Mouse (Mus musculus): ENCODE results near the gene Olfr807.

Olfr807 gene

DNA sequence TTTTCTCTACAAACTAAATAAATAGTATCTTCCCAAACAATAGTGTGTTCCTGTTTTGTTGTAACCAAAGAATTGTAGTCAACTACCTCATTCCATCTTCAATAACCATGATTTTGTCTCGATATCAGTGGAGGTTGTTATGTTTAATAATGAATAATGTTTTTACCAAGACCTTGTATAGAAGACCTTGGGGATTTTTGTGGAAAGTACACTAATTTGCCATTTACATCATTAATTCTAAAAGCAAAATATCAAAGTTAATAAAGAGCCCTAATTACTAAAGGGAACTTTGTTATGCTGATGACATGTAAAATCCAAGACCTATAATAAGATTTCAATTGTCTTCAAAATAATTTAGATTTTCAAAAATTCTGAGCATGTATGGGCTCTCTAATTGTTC, at the start of gene Olfr807:
Gene Olfr807, minus strand, starts transcription at position 101 of the 400 bp plus-strand sequence.
- DNase-seq = no peak

DNA sequence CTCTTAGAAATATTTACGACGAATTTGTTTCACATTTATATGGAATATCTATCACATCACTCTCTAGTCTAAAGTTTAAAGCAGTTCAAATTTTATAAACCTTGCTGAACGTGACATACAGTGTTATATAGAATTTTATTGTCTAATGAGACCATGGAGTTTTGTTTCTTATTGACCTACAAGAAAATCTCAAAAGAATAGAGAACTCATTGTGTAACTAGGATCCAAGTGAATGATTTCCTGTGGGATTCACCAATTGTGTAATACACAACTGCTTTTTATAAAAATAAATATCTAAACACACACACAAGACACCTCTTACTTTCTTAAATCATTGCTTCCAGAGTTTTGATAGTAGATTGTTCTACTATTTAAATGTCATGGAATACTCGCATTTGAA, 46.7 kb upstream of the Olfr807 start, which contains the start of gene Olfr811:
Gene Olfr811, minus strand, starts transcription at position 101 of the 400 bp plus-strand sequence.
- DNase-seq = no peak

DNA sequence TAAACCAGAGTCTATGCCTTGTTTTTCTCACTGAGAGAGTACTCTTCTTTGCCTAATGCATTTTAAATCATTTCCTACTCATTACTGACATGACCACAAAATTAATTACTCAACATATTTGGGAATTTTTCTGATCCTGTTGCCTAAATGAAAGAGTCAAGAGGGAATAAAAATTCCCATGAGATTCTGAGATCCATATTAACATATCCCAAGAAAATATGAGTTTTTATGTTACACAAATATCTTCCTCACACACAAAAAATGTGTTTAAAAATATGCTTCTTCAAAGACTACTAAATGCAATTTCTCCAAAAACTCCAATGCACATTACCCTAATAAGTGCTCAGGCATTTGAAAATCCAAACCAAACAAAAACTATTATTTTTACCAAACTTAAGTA, 37.2 kb upstream of the Olfr807 start, which contains the start of gene Olfr810:
Gene Olfr810, minus strand, starts transcription at position 101 of the 400 bp plus-strand sequence.
- no peak for DNase-seq

DNA sequence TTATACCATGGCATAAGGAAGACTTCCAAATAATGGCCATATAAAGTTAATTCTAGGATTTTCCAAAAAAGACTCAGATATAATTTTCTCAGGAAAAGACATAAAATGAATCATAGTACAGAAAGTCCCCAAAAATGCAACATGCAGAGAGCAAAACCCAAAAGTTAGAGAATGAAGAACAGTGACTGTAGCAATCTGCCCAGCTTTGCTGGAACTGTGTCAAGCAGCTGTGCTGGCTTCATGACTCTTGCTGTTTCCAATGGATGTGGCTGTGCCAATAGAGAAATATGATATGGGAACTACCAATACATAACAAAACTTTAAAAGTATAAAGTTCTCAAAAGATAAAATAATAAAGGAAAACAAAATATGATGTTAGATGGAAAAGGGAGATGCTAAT, 20.5 kb upstream of the Olfr807 start:
- no peak for DNase-seq

DNA sequence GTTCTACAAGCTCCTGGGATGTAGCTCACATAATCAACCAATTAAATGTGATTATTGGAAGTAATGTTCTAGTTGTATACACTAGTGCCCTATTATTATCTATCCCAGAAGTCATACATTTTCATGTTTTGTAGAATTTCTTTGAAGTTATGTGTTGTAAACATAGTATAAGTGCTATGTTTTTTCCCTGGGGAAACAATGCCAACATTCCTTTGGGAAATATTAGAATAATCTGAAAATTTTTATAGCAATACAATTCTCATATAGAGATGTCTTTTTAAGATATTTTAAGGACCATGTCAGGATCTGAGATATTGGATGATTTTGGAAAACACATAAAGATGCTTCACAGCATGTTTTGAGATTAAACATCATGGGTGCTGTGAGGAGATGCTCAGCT, 16.7 kb upstream of the Olfr807 start, which contains the start of gene Olfr809:
Gene Olfr809, plus strand, starts transcription at position 301 of the 400 bp plus-strand sequence.
- no peak for DNase-seq

DNA sequence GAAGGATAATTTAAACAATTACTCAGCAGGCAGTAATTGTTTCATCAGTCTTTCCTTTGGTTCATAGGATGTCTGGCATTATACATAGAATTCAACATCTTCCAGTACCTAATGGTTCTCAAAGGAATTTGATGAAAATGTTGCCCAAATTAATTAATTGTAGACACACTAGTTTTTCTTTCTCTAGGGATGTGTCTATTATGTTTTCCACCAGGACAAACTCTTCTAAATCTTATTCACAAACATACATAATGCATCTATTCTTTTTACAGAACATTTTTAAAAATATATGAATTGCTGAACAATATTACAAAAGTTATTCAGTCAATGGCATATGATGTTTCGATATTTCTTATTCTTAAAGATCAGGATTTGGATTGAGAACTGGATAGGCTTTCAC, 7.6 kb upstream of the Olfr807 start, which contains the start of gene Olfr808:
Gene Olfr808, plus strand, starts transcription at position 301 of the 400 bp plus-strand sequence.
- DNase-seq = no peak

DNA sequence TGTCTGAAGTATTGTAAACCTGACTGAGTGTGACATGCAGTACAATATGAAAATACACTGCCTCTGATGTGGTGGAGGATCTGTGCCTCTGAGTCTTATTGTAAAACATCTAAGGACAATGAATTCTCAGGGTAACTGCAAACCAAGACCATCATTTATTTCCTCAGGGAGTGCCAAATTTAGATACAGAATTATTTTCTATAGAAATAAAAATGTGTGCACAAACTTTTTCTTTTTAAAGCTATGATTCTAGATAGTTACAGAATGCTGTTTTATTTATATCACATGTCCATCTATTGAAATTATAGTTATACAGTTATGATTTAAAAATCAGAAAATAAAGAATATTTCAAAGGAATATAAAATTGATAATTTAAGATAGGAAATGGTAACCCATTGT, 15.8 kb downstream of the Olfr807 start, which contains the start of gene Olfr806:
Gene Olfr806, minus strand, starts transcription at position 101 of the 400 bp plus-strand sequence.
- no peak for DNase-seq

DNA sequence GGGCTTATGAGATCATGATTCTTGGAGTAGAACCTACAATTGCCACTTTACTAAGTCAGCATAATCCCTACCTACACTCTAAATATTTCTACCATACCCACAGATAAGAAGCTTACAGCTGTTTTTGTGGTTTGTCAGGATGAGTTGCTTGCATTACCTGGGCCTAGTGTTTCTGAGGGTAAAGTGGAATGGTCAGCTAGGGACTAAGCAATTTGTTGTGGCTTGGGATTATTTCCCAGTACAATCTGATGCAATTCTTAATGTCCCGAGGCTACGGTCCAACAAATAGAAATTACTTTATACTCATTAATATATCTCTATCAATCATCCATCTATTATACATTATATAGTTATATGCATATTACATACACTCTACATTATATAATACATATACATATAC, 28.3 kb downstream of the Olfr807 start, which contains the start of gene Olfr805:
Gene Olfr805, minus strand, starts transcription at position 101 of the 400 bp plus-strand sequence.
- DNase-seq = no peak

Measured in cerebellum, adult 11 months (tissue).